Mouse (Mus musculus) embryonic fibroblast, embryonic 13.5 days (primary cell): ENCODE measurements around the gene D8Ertd738e.

ENCODE experiments used
- CTCF ChIP-seq: IDR thresholded peaks from 2 replicates; pipeline ENCODE4 v1.5.1; 2011; ENCODE audit warnings: mild to moderate bottlenecking, control low read depth, low read length, moderate library complexity, borderline replicate concordance; ENCODE audit not compliant: insufficient read depth
- POLR2A ChIP-seq: IDR thresholded peaks from 2 replicates; pipeline ENCODE4 v1.6.1; 2011; ENCODE audit warnings: low read depth, mild to moderate bottlenecking, control low read depth, low read length, moderate library complexity

GRCm38 (mm10) chr8:84236410-84236997, 13.0 kb downstream of the D8Ertd738e start:
- TF ChIP-seq POLR2A (no peak; the same call in 1 of the 2 replicates), CTCF (no peak)
